Mouse (Mus musculus) MEL (cell line): ENCODE measurements around the gene Parp8. TPM values are rescaled to one million over a fixed set of nuclear protein-coding genes. Genes with fewer than 3 reads are reported as not detected.

ENCODE experiments used
- DNase-seq: peaks from one replicate; pipeline ENCODE4 v3.0.0; 2011; ENCODE audit warnings: low read depth, low spot score
- H3K27ac ChIP-seq: 2 replicates; pipeline ENCODE4 v1.5.1; 2012; ENCODE audit warnings: low read depth, mild to moderate bottlenecking, control low read depth, low read length, moderate library complexity; ENCODE audit not compliant: control insufficient read depth
- H3K27me3 ChIP-seq, 2 experiments: fragments of 150-350 bp in 1 of 2; sonication (generic) in 1 of 2; 2 replicates each; pipeline ENCODE4 v1.6.1; 2012; ENCODE audit warnings: low read length in 2 of 2, mild to moderate bottlenecking in 2 of 2, improper control_type of control experiment in 1 of 2, moderate library complexity in 1 of 2; ENCODE audit not compliant: insufficient read depth in 2 of 2, control insufficient read depth in 1 of 2
- H3K36me3 ChIP-seq, 2 experiments: 2 replicates each; pipeline ENCODE4 v1.6.1; 2012 to 2014; ENCODE audit warnings: low read length in 2 of 2, improper control_type of control experiment in 1 of 2, inconsistent platforms in 1 of 2, mild to moderate bottlenecking in 1 of 2; ENCODE audit not compliant: insufficient read depth in 2 of 2, control insufficient read depth in 1 of 2
- H3K4me1 ChIP-seq, 2 experiments: fragments of 150-350 bp in 1 of 2; sonication (generic) in 1 of 2; 2 replicates each; pipeline ENCODE4 v1.6.1; 2012; ENCODE audit warnings: low read length in 2 of 2, improper control_type of control experiment in 1 of 2, mild to moderate bottlenecking in 1 of 2; ENCODE audit not compliant: insufficient read depth in 2 of 2, control insufficient read depth in 1 of 2
- H3K4me3 ChIP-seq, 2 experiments: fragments of 150-350 bp in 1 of 2; sonication (generic) in 1 of 2; 2 replicates each; pipeline ENCODE4 v1.5.1; 2012; ENCODE audit warnings: low read depth in 2 of 2, low read length in 2 of 2, mild to moderate bottlenecking in 2 of 2, moderate library complexity in 2 of 2, control low read depth in 1 of 2, improper control_type of control experiment in 1 of 2; ENCODE audit not compliant: control insufficient read depth in 1 of 2, insufficient read depth in 1 of 2
- H3K79me2 ChIP-seq: 2 replicates; pipeline ENCODE4 v1.6.1; 2012; ENCODE audit warnings: mild to moderate bottlenecking, low read length, moderate library complexity; ENCODE audit not compliant: control insufficient read depth, poor library complexity, insufficient read depth
- H3K9ac ChIP-seq: 2 replicates; pipeline ENCODE4 v1.6.1; 2012; ENCODE audit warnings: low read depth, mild to moderate bottlenecking, control low read depth, low read length, moderate library complexity; ENCODE audit not compliant: control insufficient read depth, poor library complexity, severe bottlenecking
- H3K9me3 ChIP-seq: fragments of 150-350 bp; sonication (generic); replicated peaks from 2 replicates; pipeline ENCODE4 v1.6.1; 2012; ENCODE audit warnings: mild to moderate bottlenecking, low read length, improper control_type of control experiment, moderate library complexity; ENCODE audit not compliant: insufficient read depth
- BHLHE40 ChIP-seq: IDR thresholded peaks from 2 replicates; pipeline ENCODE4 v1.6.1; 2012; ENCODE audit warnings: low read depth, mild to moderate bottlenecking, inconsistent platforms, low read length, improper control_type of control experiment, borderline replicate concordance
- CHD1 ChIP-seq: IDR thresholded peaks from 2 replicates; pipeline ENCODE4 v1.6.1; 2012; ENCODE audit warnings: low read depth, mild to moderate bottlenecking, inconsistent platforms, low read length, improper control_type of control experiment
- E2F4 ChIP-seq: IDR thresholded peaks from 2 replicates; pipeline ENCODE4 v1.6.1; 2011; ENCODE audit warnings: low read depth, low read length, improper control_type of control experiment, borderline replicate concordance
- ELF1 ChIP-seq: IDR thresholded peaks from 2 replicates; pipeline ENCODE4 v1.6.1; 2014; ENCODE audit warnings: low read depth, mild to moderate bottlenecking, inconsistent platforms, low read length, improper control_type of control experiment, moderate library complexity
- EP300 ChIP-seq, 2 experiments: IDR thresholded peaks; 2 replicates each; pipeline ENCODE4 v1.6.1; 2011; ENCODE audit warnings: improper control_type of control experiment in 2 of 2, low read length in 2 of 2, low read depth in 1 of 2, mild to moderate bottlenecking in 1 of 2
- GABPA ChIP-seq: IDR thresholded peaks from 2 replicates; pipeline ENCODE4 v1.6.1; 2012; ENCODE audit warnings: low read depth, mild to moderate bottlenecking, inconsistent platforms, low read length, improper control_type of control experiment, moderate library complexity
- GATA1 ChIP-seq: IDR thresholded peaks from 2 replicates; pipeline ENCODE4 v1.6.1; 2011; ENCODE audit warnings: low read depth, low read length, improper control_type of control experiment
- HCFC1 ChIP-seq: IDR thresholded peaks from 2 replicates; pipeline ENCODE4 v1.6.1; 2012; ENCODE audit warnings: low read depth, mild to moderate bottlenecking, inconsistent platforms, low read length, improper control_type of control experiment, moderate library complexity
- KAT2A ChIP-seq: conservative IDR thresholded peaks from 2 replicates; pipeline ENCODE4 v1.6.1; 2012; ENCODE audit warnings: low read depth, low read length, improper control_type of control experiment, inconsistent platforms
- MAFK ChIP-seq: IDR thresholded peaks from 2 replicates; pipeline ENCODE4 v1.6.1; 2011; ENCODE audit warnings: low read depth, mild to moderate bottlenecking, low read length, improper control_type of control experiment, borderline replicate concordance
- MAX ChIP-seq: IDR thresholded peaks from 2 replicates; pipeline ENCODE4 v1.6.1; 2011; ENCODE audit warnings: low read length, improper control_type of control experiment
- MAZ ChIP-seq: IDR thresholded peaks from 2 replicates; pipeline ENCODE4 v1.6.1; 2012; ENCODE audit warnings: low read depth, mild to moderate bottlenecking, inconsistent platforms, low read length, improper control_type of control experiment
- MEF2A ChIP-seq: IDR thresholded peaks from 2 replicates; pipeline ENCODE4 v1.6.1; 2014; ENCODE audit warnings: low read depth, mild to moderate bottlenecking, inconsistent platforms, low read length, improper control_type of control experiment; ENCODE audit not compliant: poor library complexity, insufficient replicate concordance, severe bottlenecking; ENCODE audit errors: extremely low read depth
- MYB ChIP-seq: IDR thresholded peaks from 2 replicates; pipeline ENCODE4 v1.6.1; 2011; ENCODE audit warnings: mild to moderate bottlenecking, low read depth, low read length, improper control_type of control experiment
- NELFE ChIP-seq: IDR thresholded peaks from 2 replicates; pipeline ENCODE4 v1.6.1; 2011; ENCODE audit warnings: low read depth, low read length, improper control_type of control experiment
- NRF1 ChIP-seq: IDR thresholded peaks from 2 replicates; pipeline ENCODE4 v1.6.1; 2014; ENCODE audit warnings: low read depth, mild to moderate bottlenecking, inconsistent platforms, low read length, improper control_type of control experiment, moderate library complexity; ENCODE audit not compliant: poor library complexity, insufficient read depth, severe bottlenecking
- POLR2A ChIP-seq, 2 experiments: IDR thresholded peaks; 2 replicates each; pipeline ENCODE4 v1.6.1; 2011 to 2012; ENCODE audit warnings: low read length in 2 of 2, mild to moderate bottlenecking in 2 of 2, control low read depth in 1 of 2, improper control_type of control experiment in 1 of 2, low read depth in 1 of 2, moderate library complexity in 1 of 2; ENCODE audit not compliant: control insufficient read depth in 1 of 2, insufficient read depth in 1 of 2, poor library complexity in 1 of 2
- POLR2AphosphoS2 ChIP-seq: IDR thresholded peaks from 2 replicates; pipeline ENCODE4 v1.6.1; 2011; ENCODE audit warnings: low read length, improper control_type of control experiment
- POLR2AphosphoS5 ChIP-seq: IDR thresholded peaks from 2 replicates; pipeline ENCODE4 v1.6.1; 2012; ENCODE audit warnings: low read depth, borderline replicate concordance, mild to moderate bottlenecking, inconsistent platforms, low read length, moderate library complexity, mixed read lengths
- RAD21 ChIP-seq: IDR thresholded peaks from 2 replicates; pipeline ENCODE4 v1.6.1; 2011; ENCODE audit warnings: mild to moderate bottlenecking, low read depth, low read length, improper control_type of control experiment
- RCOR1 ChIP-seq: IDR thresholded peaks from 2 replicates; pipeline ENCODE4 v1.6.1; 2012; ENCODE audit warnings: low read depth, mild to moderate bottlenecking, inconsistent platforms, low read length, improper control_type of control experiment
- SIN3A ChIP-seq: IDR thresholded peaks from 2 replicates; pipeline ENCODE4 v1.6.1; 2012; ENCODE audit warnings: low read length, improper control_type of control experiment, inconsistent platforms
- SMC3 ChIP-seq: IDR thresholded peaks from 2 replicates; pipeline ENCODE4 v1.6.1; 2011; ENCODE audit warnings: low read depth, low read length, improper control_type of control experiment
- TBP ChIP-seq: IDR thresholded peaks from 2 replicates; pipeline ENCODE4 v1.8.0; 2011; ENCODE audit warnings: low read depth, low read length, improper control_type of control experiment
- USF1 ChIP-seq: IDR thresholded peaks from 2 replicates; pipeline ENCODE4 v1.6.1; 2014; ENCODE audit warnings: low read depth, mild to moderate bottlenecking, inconsistent platforms, low read length, improper control_type of control experiment, moderate library complexity
- ZMIZ1 ChIP-seq: IDR thresholded peaks from 2 replicates; pipeline ENCODE4 v1.6.1; 2012; ENCODE audit warnings: low read depth, mild to moderate bottlenecking, inconsistent platforms, low read length, improper control_type of control experiment, moderate library complexity
- polyA plus RNA-seq, 2 experiments: library from polyadenylated mRNA; stranded (reverse) in 1 of 2; unstranded in 1 of 2; fragments of >175 nt in 1 of 2; fragments of >200 nt in 1 of 2; gene quantifications; 2 replicates each; pipeline versions ENCODE4 v1.2.1 to v1.2.4; 2012; ENCODE audit warnings: low replicate concordance in 2 of 2, low read depth in 1 of 2; ENCODE audit not compliant: insufficient read length in 2 of 2, insufficient read depth in 1 of 2, missing spikeins in 1 of 2
- total RNA-seq: library from RNA; depleted of rRNA; stranded (reverse); fragments of 300-350 nt; gene quantifications from 2 replicates; pipeline ENCODE4 v1.2.3, GENCODE M21; 2012

Parp8 gene
- total and polyA plus RNA-seq, 3 experiments = not detected

DNA sequence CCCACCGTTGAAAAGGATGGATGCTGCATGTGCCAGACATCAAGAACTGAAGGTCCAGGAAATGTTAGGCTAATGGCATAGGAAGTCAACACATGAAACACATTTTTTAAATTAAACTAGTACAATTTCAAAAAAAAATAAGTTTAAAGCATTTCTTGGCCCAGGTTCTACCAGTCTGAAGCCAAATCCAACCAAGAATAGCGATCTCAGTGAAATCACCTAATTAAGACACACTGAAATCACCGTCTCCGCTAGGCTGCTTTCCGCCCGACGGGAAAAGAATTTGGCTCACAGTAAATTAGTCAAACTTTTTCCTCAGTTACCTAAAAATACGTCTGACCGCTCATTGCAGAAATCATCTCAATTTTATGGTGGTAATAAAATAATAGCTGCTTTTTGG is 13.3 kb downstream of the Parp8 start:
- H3K27ac ChIP-seq = no peak overlapping the region
- H3K9ac ChIP-seq = no peak overlapping the region
- no peak for TF ChIP-seq RCOR1
- TF ChIP-seq NELFE = no peak
- no peak for DNase-seq
- no peaks in the 10 kb centered on the region for H3K36me3 ChIP-seq
- H3K27me3 ChIP-seq = no peaks in the 10 kb centered on the region; a peak in 1 of 4 replicates
- H3K4me3 ChIP-seq = no peak overlapping the region
- no peaks in the 10 kb centered on the region for H3K9me3 ChIP-seq
- H3K4me1 ChIP-seq = no peaks in the 10 kb centered on the region
- no peaks in the 10 kb centered on the region for H3K79me2 ChIP-seq

DNA sequence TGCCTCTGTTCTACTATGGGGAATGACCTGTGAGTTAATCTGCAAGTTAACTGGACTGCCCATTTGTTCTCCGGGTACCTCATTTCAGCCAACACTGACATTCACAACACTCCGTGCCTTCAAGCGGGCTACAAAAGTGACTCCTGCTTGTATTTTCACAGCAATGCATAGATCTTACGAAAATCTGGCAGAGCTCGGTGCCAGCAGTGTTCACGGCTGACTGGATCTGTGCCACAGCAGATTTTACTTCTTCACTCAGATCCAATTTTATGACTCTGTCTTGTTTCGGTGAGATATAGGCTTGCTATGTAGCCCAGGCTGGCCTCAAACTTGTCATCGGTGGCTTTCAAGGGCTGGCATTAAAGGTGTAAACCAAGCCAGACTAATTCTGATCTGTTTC is 15.2 kb downstream of the Parp8 start:
- Histone ChIP-seq H3K9me3 (no peaks in the 10 kb centered on the region), H3K4me1 (no peaks in the 10 kb centered on the region), H3K79me2 (no peaks in the 10 kb centered on the region), H3K36me3 (no peaks in the 10 kb centered on the region), H3K9ac (no peak overlapping the region), H3K4me3 (no peak overlapping the region), H3K27ac (no peak overlapping the region), H3K27me3 (no peaks in the 10 kb centered on the region)
- no peak for DNase-seq
- no peak for TF ChIP-seq MYB
- no peak for TF ChIP-seq POLR2AphosphoS2
- no peak for TF ChIP-seq CHD1
- no peak for TF ChIP-seq HCFC1
- TF ChIP-seq MEF2A = no peak
- no peak for TF ChIP-seq RAD21
- no peak for TF ChIP-seq E2F4
- TF ChIP-seq GATA1 = no peak
- TF ChIP-seq NELFE = no peak
- no peak for TF ChIP-seq MAX
- no peak for TF ChIP-seq POLR2A (IDR thresholded peaks at IDR 0.05; ENCODE audit: control insufficient read depth in 1 of 2, insufficient read depth in 1 of 2, low read depth in 1 of 2, low read length in 2 of 2, poor library complexity in 1 of 2)
- TF ChIP-seq KAT2A = no peak
- TF ChIP-seq, all 39 proteins: peak for 0

DNA sequence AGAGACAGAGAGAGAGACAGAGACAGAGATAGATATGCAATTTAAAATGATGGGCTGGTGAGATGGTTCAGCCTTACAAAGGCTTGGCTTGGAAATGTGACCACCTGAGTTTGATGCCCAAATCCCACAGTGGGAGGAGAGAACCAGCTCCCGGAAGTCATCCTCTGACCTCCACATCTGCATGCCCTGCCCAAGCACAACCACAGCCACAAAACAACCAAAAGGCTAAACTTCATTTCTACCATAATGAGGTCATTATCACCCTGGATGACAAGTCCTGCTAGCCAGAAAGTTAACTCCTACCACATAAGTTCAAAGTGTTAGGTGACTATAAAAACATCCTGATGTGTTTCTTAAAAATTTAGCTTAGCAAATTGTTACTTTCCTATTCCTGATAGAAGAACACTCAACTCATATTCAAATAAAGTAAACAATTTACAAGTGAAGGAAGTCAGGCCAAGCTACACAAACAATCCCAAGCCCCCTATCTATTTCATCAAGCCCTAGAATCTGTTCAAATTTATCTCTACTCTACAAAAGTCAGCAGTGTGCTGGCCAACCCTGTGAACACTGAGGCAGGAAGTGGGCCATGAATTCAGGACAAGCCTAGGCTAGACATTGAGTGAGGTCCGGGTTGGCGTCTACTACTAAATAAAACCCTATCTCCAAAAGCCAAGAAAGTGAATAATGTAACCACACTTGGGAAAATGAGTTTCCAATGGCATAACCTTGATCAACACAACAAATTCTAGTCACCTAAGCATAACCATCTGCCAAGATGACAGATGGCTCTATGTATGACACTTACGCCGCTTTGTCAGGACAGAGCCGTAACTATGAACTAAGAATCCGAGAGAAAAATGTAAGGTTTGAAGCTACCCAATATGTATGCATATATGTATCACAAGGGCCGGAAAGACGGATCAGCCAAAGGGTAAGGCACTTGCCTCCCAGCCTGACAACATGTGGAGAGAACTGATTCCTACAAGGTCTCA is 17.0 kb downstream of the Parp8 start:
- no peaks in the 10 kb centered on the region for H3K4me1 ChIP-seq
- no peaks in the 10 kb centered on the region for H3K9me3 ChIP-seq
- no peak overlapping the region for H3K4me3 ChIP-seq
- no peaks in the 10 kb centered on the region for H3K36me3 ChIP-seq
- H3K27ac ChIP-seq = no peak overlapping the region
- DNase-seq = no peak
- H3K9ac ChIP-seq = no peak overlapping the region
- no peaks in the 10 kb centered on the region for H3K79me2 ChIP-seq
- H3K27me3 ChIP-seq = no peaks in the 10 kb centered on the region
- no peak for TF ChIP-seq ZMIZ1
- no peak for TF ChIP-seq USF1
- no peak for TF ChIP-seq MAX
- no peak for TF ChIP-seq BHLHE40
- TF ChIP-seq SIN3A = no peak
- TF ChIP-seq SMC3 = no peak
- no peak for TF ChIP-seq GABPA
- no peak for TF ChIP-seq EP300 (IDR thresholded peaks at IDR 0.05; ENCODE audit: low read depth in 1 of 2, low read length in 2 of 2)
- TF ChIP-seq ELF1 = no peak
- TF ChIP-seq TBP = no peak
- no peak for TF ChIP-seq MAFK
- no peak for TF ChIP-seq MAZ
- no peak for TF ChIP-seq POLR2AphosphoS5
- TF ChIP-seq GATA1 = no peak
- no peak for TF ChIP-seq NRF1
